Mouse (Mus musculus) heart, embryonic 13.5 days (tissue): ENCODE data around the gene Med16. TPM values are rescaled to one million over a fixed set of nuclear protein-coding genes. Genes with fewer than 3 reads are reported as not detected.

Source experiments
- ATAC-seq: fragments of 200-750 bp; cut with Nextera tagmentation; 2 replicates; pipeline ENCODE4 v1.8.0; 2017; ENCODE audit warnings: moderate TSS enrichment; ENCODE audit not compliant: insufficient number of reproducible peaks, low FRiP score, low TSS enrichment; ENCODE audit errors: extremely low read depth
- H3K27ac ChIP-seq: fragments of 300-500 bp; sonication (generic); replicated peaks from 2 replicates; pipeline ENCODE4 v1.5.1; 2015; ENCODE audit warnings: moderate library complexity, mild to moderate bottlenecking, inconsistent platforms
- H3K27me3 ChIP-seq: fragments of 300-500 bp; sonication (generic); replicated peaks from 2 replicates; pipeline ENCODE4 v1.6.1; 2015; ENCODE audit warnings: mild to moderate bottlenecking, inconsistent platforms
- H3K36me3 ChIP-seq: fragments of 300-500 bp; sonication (generic); 2 replicates; pipeline ENCODE4 v1.6.1; 2015; ENCODE audit warnings: mild to moderate bottlenecking, inconsistent platforms
- H3K4me1 ChIP-seq: fragments of 300-500 bp; sonication (generic); 2 replicates; pipeline ENCODE4 v1.6.1; 2015; ENCODE audit warnings: inconsistent platforms
- H3K4me2 ChIP-seq: fragments of 300-500 bp; sonication (generic); 2 replicates; pipeline ENCODE4 v1.6.1; 2015; ENCODE audit warnings: inconsistent platforms, mild to moderate bottlenecking, moderate library complexity
- H3K4me3 ChIP-seq: fragments of 300-500 bp; sonication (generic); 2 replicates; pipeline ENCODE4 v1.5.1; 2015; ENCODE audit warnings: moderate library complexity, mild to moderate bottlenecking, inconsistent platforms
- H3K9ac ChIP-seq: fragments of 300-500 bp; sonication (generic); 2 replicates; pipeline ENCODE4 v1.6.1; 2015; ENCODE audit warnings: inconsistent platforms, mild to moderate bottlenecking, moderate library complexity
- H3K9me3 ChIP-seq: fragments of 300-500 bp; sonication (generic); 2 replicates; pipeline ENCODE4 v1.6.1; 2016; ENCODE audit warnings: inconsistent platforms
- WGBS: fragments of 180-500 bp; shearing (Covaris S2); methylation state at CpG from one replicate; pipeline ENCODE4 v1.1.7; 2015; ENCODE audit warnings: mixed read lengths; 5-methylcytosine and 5-hydroxymethylcytosine counted together
- polyA plus RNA-seq: library from polyadenylated mRNA; unstranded; fragments of >200 nt; fragmentation: Nextera tagmentation; extraction: Ambion mirVana; gene quantifications from 2 replicates; pipeline ENCODE4 v1.2.1, GENCODE M21; 2015

The Med16 gene
- polyA plus RNA-seq, 1 experiment from 2014 or later: 42.1 TPM

DNA sequence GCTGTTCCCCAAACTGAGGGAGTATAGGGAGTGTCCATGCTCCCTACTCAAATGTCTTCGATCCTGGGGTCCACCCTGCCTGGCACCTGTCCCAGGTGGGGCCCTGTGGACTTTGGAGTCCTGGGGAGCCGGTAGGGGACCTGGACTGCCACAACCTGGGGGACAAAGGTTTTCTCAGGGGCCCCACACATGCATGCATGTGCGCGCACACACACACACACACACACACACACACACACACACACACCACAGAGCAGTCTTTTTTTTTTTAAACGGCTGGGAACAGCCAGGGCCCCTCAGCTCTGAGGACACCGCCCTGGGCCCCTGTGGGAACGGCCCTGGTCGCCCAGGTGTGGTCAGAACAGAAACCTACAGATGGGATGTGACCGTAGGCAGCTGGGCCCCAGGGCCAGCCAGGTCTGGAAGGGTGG lies 34.8 kb upstream of the Med16 start:
- Histone ChIP-seq H3K9me3 (no peaks in the 10 kb centered on the region), H3K36me3 (peaks cover 32% of the 10 kb centered on the region), H3K27me3 (no peaks in the 10 kb centered on the region), H3K27ac (0 out of 2 replicates have a peak overlapping the region, but pooled peaks have one; percentile 15), H3K4me3 (0 out of 2 replicates have a peak overlapping the region, but pooled peaks have one; percentile 3), H3K4me1 (peaks cover 73% of the 10 kb centered on the region), H3K4me2 (peak overlapping the region; percentile 50), H3K9ac (peak overlapping the region; percentile 50; the same call in 1 of the 2 replicates)
- ATAC-seq: no peak
- WGBS: 72% methylated on average over 8 of the region's 9 CpGs

- no peaks in the 10 kb centered on the region for H3K9me3 ChIP-seq
- H3K4me2 ChIP-seq: peak overlapping the region; percentile 50
- peaks cover 31% of the 10 kb centered on the region for H3K36me3 ChIP-seq
- H3K4me1 ChIP-seq: peaks cover 78% of the 10 kb centered on the region
- H3K27me3 ChIP-seq: no peaks in the 10 kb centered on the region
- WGBS: 71% methylated on average over 1 of the region's 1 CpGs
- no peak for ATAC-seq
- H3K4me3 ChIP-seq: 0 out of 2 replicates have a peak overlapping the region, but pooled peaks have one; percentile 3
- peak overlapping the region; percentile 48 for H3K9ac ChIP-seq
- 0 out of 2 replicates have a peak overlapping the region, but pooled peaks have one; percentile 15 for H3K27ac ChIP-seq
Measured at GRCm38 (mm10) chr10:79942988-79943387, 34.3 kb upstream of the Med16 start.

DNA sequence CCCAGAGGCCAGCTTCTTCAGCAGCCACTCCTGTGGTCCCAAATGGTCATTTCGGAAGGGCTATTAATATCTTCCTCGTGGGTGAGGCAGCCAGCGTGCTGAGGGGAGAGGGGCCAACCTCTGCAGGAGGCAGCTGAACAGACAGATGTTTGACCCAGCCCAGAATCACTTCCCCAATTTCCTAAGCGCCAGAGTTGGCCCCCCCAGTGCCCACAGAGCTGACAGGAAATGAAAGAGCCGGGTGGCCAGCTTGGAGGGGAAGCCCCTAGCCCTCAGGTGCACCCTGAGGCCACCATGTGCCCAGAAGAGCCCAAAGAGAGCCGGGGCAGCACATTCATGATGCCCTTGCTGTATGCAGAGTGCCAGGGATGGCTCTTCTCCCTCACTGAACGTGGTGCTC lies 32.0 kb upstream of the Med16 start:
- Histone ChIP-seq H3K27me3 (no peaks in the 10 kb centered on the region), H3K9ac (peak overlapping the region; percentile 62), H3K4me2 (peak overlapping the region; percentile 48), H3K4me3 (0 out of 2 replicates have a peak overlapping the region, but pooled peaks have one; percentile 0), H3K9me3 (no peaks in the 10 kb centered on the region), H3K27ac (peak overlapping the region; percentile 61; the same call in 1 of the 2 replicates), H3K4me1 (peaks cover 81% of the 10 kb centered on the region), H3K36me3 (peaks cover 24% of the 10 kb centered on the region)
- no peak for ATAC-seq
- 47% methylated on average over 7 of the region's 7 CpGs for WGBS

DNA sequence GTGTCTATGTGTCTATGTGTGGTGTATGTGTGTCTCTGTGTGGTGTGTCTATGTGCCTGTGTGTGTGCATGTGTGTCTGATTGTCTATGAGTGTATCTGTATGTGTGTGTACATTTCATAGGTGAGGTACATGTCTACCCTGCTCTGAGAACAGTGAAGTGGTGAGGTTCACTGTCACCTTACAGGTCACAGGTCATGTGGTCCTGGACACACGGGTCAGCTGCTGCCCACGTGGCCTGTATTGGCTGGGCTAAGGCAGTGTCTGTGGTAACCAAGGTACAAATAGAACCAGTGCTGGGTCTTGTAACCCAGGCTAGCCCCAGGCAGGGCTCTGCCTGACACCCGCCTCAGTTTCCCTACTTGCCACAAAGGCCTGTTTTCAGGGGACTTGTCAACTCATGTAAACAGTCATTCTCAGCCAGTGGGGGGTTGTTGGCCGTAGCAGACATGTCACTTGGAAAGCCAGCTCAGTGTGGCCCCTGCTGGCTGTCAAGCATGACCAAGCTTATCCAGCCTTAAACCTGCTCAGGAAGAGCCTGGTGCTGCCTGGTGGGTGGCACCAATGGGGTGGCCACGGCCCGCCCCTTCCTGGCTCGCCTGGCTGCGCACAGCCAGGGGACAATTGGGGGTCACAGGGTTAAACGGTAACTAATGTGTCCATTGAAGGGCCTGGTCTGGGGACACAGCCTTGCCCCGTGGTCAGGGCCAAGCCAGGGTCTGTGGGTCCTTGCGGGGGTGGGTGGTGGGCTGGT lies 29.2 kb upstream of the Med16 start:
- Histone ChIP-seq H3K36me3 (peaks cover 38% of the 10 kb centered on the region), H3K4me3 (no peak overlapping the region; the same call in 1 of the 2 replicates), H3K27me3 (no peaks in the 10 kb centered on the region), H3K4me2 (peak overlapping the region; percentile 61), H3K9ac (no peak overlapping the region), H3K27ac (no peak overlapping the region; the same call in 1 of the 2 replicates), H3K9me3 (no peaks in the 10 kb centered on the region), H3K4me1 (peaks cover 84% of the 10 kb centered on the region)
- no peak for ATAC-seq
- WGBS: 77% methylated on average over 11 of the region's 11 CpGs

GRCm38 (mm10) chr10:79936911-79937441 lies 28.3 kb upstream of the Med16 start:
- no peaks in the 10 kb centered on the region for H3K27me3 ChIP-seq
- H3K9me3 ChIP-seq: no peaks in the 10 kb centered on the region
- peak overlapping the region; percentile 86 for H3K27ac ChIP-seq
- H3K36me3 ChIP-seq: peaks cover 43% of the 10 kb centered on the region
- H3K4me3 ChIP-seq: peak overlapping the region; percentile 34
- H3K4me1 ChIP-seq: peaks cover 94% of the 10 kb centered on the region
- peak; percentile 16; the same call in 1 of the 2 replicates for ATAC-seq
- 36% methylated on average over 27 of the region's 27 CpGs for WGBS
- H3K9ac ChIP-seq: peak overlapping the region; percentile 68
- H3K4me2 ChIP-seq: peak overlapping the region; percentile 61

GRCm38 (mm10) chr10:79936284-79936910 lies 27.7 kb upstream of the Med16 start:
- Histone ChIP-seq H3K36me3 (peaks cover 43% of the 10 kb centered on the region), H3K27me3 (no peaks in the 10 kb centered on the region), H3K4me2 (peak overlapping the region; percentile 61), H3K9ac (peak overlapping the region; percentile 68), H3K9me3 (no peaks in the 10 kb centered on the region), H3K27ac (peak overlapping the region; percentile 86), H3K4me3 (peak overlapping the region; percentile 34), H3K4me1 (peaks cover 99% of the 10 kb centered on the region)
- WGBS: 43% methylated on average over 10 of the region's 10 CpGs
- ATAC-seq: no peak

- WGBS: 85% methylated on average over 16 of the region's 16 CpGs
- H3K27me3 ChIP-seq: no peaks in the 10 kb centered on the region
- ATAC-seq: no peak
- 0 out of 2 replicates have a peak overlapping the region, but pooled peaks have one; percentile 47 for H3K9ac ChIP-seq
- H3K36me3 ChIP-seq: peaks cover 49% of the 10 kb centered on the region
- no peaks in the 10 kb centered on the region for H3K9me3 ChIP-seq
- H3K4me2 ChIP-seq: peak overlapping the region; percentile 92
- 0 out of 2 replicates have a peak overlapping the region, but pooled peaks have one; percentile 3 for H3K4me3 ChIP-seq
- peak overlapping the region; percentile 53 for H3K27ac ChIP-seq
- H3K4me1 ChIP-seq: peaks cover 96% of the 10 kb centered on the region
Measured at GRCm38 (mm10) chr10:79934794-79935569, 26.3 kb upstream of the Med16 start.

DNA sequence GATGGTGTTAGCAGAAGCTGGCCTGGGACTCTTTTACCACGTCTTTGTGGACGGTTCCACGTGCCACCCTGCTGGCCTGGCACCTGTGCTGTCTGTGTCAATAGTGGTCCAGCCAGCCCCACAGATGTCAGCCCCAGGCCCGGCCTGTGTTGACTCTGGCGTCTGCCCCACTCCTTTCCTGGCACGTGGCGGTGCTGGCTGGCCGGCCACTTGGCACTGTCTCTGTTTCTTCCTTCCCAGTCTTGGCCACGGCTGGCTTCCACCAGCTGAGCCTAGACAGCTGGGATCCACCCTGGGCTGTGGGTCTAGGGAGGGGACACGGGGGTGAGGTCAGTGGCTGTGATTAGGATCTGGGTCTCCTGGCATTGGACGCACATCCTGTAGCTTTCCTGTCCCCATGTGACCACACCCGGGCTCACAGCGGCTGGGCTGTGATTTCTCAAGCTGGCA lies 25.6 kb upstream of the Med16 start:
- Histone ChIP-seq H3K27me3 (no peaks in the 10 kb centered on the region), H3K4me3 (peak overlapping the region; percentile 21), H3K27ac (peak overlapping the region; percentile 53), H3K9ac (peak overlapping the region; percentile 13; the same call in 1 of the 2 replicates), H3K9me3 (no peaks in the 10 kb centered on the region), H3K4me2 (peak overlapping the region; percentile 92), H3K4me1 (peaks cover 96% of the 10 kb centered on the region), H3K36me3 (peaks cover 49% of the 10 kb centered on the region)
- 69% methylated on average over 13 of the region's 13 CpGs for WGBS
- peak; percentile 38 for ATAC-seq

GRCm38 (mm10) chr10:79933861-79934260 lies 25.1 kb upstream of the Med16 start:
- peak overlapping the region; percentile 53 for H3K27ac ChIP-seq
- H3K4me2 ChIP-seq: peak overlapping the region; percentile 92
- WGBS: 73% methylated on average over 6 of the region's 6 CpGs
- H3K4me1 ChIP-seq: peaks cover 96% of the 10 kb centered on the region
- ATAC-seq: no peak
- no peaks in the 10 kb centered on the region for H3K9me3 ChIP-seq
- peak overlapping the region; percentile 21; the same call in 1 of the 2 replicates for H3K9ac ChIP-seq
- no peaks in the 10 kb centered on the region for H3K27me3 ChIP-seq
- H3K4me3 ChIP-seq: peak overlapping the region; percentile 21
- peaks cover 49% of the 10 kb centered on the region for H3K36me3 ChIP-seq

DNA sequence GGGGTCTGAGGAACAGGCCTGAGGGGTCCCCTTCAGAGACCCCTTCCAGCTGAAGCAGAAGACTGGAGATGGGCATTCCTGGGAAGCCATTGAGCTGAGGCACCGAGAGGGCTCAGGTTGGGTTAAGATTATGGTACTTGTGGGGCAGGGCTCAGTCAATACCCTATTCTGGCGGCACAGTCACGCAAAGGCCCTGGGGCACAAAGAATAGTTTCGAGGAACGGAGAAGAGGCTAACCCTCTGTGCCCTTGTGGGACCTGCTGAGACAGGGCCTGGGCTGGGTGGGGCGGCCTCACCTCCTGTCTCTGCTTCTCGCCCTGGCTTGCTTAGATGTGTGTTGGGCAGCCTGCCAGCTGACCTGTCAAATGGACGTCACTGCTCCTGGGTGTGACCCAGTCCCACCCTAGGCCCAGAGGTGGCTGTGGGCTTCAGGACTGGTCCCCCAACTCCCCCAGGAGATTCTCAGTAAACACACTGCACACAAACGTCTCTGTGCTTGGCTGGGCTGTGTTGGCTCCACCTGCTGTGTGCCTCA lies 24.5 kb upstream of the Med16 start:
- Histone ChIP-seq H3K4me2 (peak overlapping the region; percentile 92), H3K4me1 (peaks cover 96% of the 10 kb centered on the region), H3K9me3 (no peaks in the 10 kb centered on the region), H3K9ac (peak overlapping the region; percentile 68), H3K27me3 (no peaks in the 10 kb centered on the region), H3K36me3 (peaks cover 49% of the 10 kb centered on the region), H3K27ac (peak overlapping the region; percentile 68), H3K4me3 (peak overlapping the region; percentile 97)
- ATAC-seq: no peak
- WGBS: 50% methylated on average over 9 of the region's 9 CpGs
